Mouse (Mus musculus) thymus, postnatal 0 days (tissue): ENCODE data around the gene Rgs3. TPM values are rescaled to one million over a fixed set of nuclear protein-coding genes. Genes with fewer than 3 reads are reported as not detected.

Source experiments
- DNase-seq: peaks from one replicate; pipeline ENCODE4 v3.0.0-alpha.2; 2015; ENCODE audit warnings: low spot score
- polyA plus RNA-seq: library from polyadenylated mRNA; unstranded; fragments of >200 nt; fragmentation: Nextera tagmentation; extraction: Ambion mirVana; gene quantifications from 2 replicates; pipeline ENCODE4 v1.2.1, GENCODE M21; 2015

Rgs3 gene
- polyA plus RNA-seq, result 14.7 and 18.0 TPM in 2 replicates

- DNase-seq, result no peak
Observed at GRCm38 (mm10) chr4:62559797-62560329, at the start of gene Rgs3. Gene Rgs3 (plus strand): TSS chr4:62559847.

GRCm38 (mm10) chr4:62509946-62510345 is 49.7 kb upstream of the Rgs3 start:
- no peak for DNase-seq

DNA sequence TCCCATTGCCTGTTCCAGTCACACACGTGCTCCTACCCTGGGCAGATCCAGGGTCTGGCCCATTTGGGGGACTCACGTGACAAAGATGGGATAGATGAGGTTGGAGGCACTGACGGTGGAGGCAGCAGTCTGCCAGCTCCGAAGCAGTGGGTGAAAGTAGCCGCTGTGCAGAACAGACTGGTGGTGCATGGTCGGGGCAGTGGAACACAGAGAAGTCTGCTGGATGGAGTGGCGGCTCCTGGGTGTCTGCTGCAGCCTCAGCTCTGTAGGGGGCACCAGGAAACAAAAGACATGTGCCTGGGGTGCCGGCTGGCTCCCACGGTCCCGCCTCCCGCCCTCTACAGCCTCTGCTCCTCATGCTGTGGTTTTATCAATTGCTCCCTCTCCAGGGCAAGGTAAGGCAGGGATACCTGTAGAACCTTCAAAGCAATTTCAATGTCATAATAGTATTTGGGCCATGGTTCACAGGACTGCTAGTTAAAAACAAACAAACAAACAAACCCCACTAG is 45.6 kb upstream of the Rgs3 start:
- no peak for DNase-seq

- DNase-seq, result no peak
Observed at GRCm38 (mm10) chr4:62514995-62515394, 44.7 kb upstream of the Rgs3 start.

GRCm38 (mm10) chr4:62515490-62515889 is 44.2 kb upstream of the Rgs3 start:
- DNase-seq, result no peak

- DNase-seq, result no peak
Observed at GRCm38 (mm10) chr4:62516079-62516478, 43.6 kb upstream of the Rgs3 start.

DNA sequence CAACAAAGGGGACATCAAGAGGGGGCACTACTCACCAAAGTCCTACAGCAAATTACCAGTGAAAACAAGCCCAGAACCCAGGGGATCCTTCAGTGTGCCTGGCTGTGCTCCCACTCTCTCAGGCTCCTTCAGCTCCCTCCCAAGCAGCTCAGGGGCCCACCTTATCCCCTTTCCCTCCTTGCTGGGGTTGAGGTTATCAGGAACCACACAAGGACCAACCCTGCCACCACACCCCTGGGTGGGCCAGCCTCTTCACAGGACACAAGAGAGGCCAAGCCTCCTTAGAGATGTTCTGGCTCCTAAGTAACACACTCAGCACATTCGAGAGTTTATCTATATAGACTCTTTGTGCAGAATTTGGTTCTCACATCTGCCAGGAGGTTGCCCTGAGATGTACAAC is 43.1 kb upstream of the Rgs3 start:
- DNase-seq, result no peak

DNA sequence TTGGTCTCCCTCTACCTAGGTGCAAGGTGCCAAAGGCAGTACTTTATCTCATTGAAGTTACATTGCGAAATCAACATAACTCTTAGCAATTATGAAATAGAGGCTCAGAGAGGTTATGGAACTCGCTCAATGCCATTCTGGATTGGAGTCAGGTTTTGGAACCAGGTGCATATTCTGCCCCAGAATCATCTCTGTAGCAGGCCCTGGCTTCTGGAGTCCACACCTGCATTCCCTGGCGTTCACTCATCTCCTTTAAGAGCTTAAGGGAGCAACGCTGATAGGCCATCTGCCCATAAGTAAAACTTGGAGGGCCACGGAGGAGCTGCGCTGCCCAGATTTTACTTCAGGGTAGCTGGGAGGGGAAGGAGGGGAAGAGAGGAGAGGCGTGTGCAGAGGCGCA is 42.6 kb upstream of the Rgs3 start:
- DNase-seq, result no peak

DNA sequence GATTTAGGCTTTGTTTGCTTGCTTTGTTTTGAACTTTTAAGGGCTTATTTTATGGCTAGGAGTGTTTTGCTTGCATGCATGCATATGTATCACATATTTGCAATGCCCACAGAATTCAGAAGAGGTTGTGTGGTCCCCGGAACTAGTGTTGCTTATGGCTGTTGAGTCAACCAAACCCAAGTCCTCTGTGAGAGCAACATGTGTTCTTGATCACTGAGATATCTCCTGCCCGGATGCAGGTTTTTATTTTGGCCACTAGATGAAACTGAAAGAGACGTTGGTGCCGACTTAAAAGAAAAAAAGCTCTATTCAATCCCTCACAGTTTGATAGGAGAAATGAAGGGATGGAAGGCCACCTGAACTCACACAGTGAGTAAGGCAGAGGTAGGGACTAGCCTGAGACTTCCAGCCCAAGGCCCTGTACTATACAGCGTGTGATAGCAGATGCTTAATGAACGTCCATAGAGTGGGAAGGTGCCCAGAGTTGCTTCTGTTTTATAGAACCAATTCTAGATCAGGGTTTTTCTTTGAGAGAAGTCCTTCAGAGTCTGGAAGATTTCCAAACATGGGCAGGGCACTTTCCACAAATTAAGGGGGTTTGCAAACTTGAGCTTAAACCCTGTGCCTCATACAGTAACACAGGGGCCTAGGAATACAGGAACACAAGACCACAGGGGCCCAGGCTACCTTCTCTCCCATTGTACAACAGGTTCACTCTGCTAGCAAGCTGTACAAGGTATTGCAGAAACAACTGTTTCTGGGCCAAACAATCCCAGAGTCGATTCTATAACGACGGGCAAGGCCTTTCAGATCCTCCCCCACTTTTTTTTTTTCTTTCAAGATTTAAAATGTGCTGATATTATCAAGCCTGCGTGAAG is 41.9 kb upstream of the Rgs3 start:
- DNase-seq, result no peak

DNA sequence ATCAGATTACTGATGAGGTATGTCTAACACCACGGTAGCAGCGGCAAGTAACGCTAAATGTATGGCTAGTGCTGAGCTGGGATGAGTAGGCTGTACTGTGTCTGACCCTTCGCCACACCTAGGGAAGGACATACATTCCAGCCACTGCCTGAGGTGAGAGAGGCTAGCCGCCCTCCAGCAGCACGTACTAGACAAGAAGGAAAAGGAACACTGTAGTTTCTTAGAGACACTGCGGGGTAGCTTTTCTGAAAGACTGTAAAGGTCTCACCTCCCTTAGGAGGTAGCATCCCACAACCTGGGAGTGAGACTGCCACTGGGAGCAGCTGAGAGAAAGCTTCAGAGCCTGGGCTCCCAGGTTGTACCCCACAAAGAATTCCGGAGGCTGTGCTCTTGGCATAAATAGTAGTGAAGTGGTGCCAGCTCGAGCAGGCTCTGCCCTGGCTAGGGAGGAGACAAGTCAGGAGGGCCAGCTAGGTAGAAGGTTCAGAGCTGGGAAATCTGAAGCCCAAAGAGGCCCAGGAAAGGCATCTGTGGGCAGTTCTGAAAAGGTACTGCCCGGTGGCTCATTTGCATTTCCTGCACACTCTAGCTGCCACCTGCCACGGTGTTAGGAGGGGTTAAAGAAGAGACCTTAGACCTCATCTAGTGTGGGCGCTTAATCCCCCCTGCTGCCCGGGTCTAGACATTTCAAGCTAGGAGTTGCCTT is 41.1 kb upstream of the Rgs3 start:
- DNase-seq, result peak; percentile 27

- DNase-seq, result no peak
Observed at GRCm38 (mm10) chr4:62519122-62519848, 40.4 kb upstream of the Rgs3 start.

- DNase-seq, result peak; percentile 75
Observed at GRCm38 (mm10) chr4:62519849-62520233, 39.8 kb upstream of the Rgs3 start, which contains the start of gene Alad. Gene Alad (minus strand): TSS chr4:62519918.

DNA sequence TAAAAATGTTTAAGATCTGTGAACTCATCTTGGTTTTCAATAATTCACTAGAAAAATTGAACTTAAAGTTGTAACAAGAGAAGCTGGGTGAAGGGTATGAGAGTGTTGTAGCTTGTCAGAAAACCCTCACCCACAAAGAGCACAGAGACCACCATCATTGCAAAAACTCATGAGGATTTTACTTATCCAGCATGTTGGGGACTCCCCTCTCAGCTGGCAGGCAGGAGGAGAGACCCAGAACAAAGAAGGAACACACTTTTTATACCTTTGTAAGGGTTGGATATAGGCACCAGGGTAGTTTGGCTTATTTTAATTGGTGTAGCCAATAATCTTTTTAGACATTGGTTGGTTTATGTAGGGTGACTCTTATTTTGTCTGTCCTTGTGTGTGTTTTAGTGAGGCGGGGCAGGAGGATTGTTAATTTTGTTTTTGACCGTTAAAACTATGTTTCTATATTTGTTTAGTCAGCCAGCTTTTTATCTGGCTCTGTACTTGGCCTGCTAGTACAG is 38.7 kb upstream of the Rgs3 start:
- no peak for DNase-seq

DNA sequence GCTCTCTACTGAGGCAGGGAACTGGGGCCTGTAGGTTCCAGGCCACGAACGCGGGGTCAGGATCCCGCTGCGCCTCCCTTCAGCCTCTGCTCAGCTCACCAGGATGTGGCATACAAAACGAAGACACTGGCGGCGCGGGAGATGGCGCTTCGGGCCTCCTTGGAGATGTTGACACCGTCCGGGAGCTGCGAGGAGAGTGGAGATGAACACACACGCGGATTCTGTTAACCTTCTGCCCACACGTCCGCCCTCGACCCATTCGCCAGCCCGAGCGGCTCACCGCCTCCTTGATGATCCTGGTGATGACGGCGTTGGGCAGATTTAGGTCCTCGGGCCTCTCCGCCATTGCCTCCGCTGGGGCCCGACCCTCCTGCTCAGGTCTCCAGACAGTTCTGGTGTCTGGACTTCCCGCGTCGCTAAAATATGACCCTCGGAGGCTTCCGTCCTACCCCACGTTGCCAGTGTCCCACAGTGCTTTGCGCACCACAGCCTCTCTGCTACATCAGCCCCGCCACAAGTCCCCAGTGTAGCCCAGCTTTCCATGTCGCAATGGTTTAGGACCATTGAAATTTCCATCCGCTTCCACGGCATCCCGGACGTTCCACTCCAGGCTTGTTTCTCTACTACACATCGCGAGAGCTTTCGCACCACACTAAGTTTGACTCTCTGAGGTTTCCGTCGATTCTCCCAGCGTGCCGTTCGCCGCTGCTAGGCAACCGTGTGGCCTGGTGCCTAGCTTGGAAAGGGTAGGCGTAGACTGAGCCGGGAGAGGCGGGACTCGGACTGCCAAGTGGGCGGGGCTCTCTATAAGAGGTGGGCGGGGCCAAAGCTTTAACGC is 34.8 kb upstream of the Rgs3 start, which contains the start of the genes Pole3 and 4933430I17Rik:
Pole3 (minus strand) TSS at position 418 of the 838 bp plus-strand sequence.
4933430I17Rik (plus strand) TSS at position 719 of the 838 bp plus-strand sequence.
- DNase-seq, result peak; percentile 98

GRCm38 (mm10) chr4:62525489-62525811 is 34.2 kb upstream of the Rgs3 start:
- no peak for DNase-seq

GRCm38 (mm10) chr4:62526256-62526655 is 33.4 kb upstream of the Rgs3 start:
- DNase-seq, result no peak

DNA sequence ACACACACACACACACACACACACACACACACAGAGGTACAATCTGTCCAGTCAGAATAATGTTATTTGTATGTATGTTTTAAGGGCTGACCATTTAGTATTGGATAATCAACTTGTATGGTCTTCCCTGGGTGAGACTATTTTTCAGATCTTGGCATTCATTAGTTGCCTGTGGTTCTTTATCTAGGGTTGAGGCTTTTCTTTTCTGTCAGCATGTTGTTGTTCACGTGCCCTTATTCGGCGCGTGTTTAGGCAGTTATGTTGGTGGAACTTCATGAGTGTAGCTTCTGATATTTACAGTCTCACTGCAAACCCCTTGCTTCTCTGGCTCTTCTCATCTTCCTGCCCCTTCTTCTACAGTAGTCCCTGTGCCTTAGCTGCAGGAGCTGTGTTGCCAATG is 32.0 kb upstream of the Rgs3 start:
- no peak for DNase-seq

DNA sequence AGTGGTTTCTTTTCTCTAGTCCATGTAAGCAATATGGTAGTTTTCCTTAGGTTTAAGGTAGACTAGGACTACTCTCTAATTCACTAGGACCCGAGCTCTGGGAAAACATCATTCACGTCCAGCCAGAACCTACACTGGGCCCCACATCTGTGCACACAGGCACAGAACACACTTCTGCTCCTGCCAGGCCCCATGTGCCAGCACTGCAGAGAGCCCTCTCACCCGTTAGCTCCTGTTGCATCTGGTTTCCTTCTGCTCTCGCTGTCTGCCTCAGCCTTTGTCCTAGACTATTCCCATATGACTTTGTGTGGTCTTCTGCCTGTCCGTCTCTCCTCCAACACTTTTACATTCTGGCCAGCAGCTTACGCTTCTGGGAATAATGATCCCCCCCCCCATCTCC is 25.9 kb upstream of the Rgs3 start:
- no peak for DNase-seq

DNA sequence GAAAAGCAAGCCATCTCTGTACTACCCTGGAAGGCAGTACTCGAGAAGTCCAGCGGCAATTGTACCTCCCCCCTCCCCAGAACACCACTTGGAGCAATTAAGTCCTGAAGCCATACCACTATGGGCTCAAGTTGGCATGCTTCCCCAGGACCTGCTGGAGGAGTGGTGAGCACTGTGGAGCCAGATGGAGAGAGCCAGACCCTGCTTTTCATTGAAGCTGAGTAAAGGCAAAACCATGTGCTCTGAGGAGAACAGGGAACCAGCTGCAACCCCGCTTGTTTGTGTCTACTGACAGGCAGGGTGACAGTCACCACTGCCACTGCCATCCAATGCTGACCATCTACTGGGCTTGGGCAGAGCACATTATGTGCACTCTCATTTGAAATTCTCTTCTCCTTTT is 17.8 kb upstream of the Rgs3 start:
- no peak for DNase-seq

- DNase-seq, result no peak
Observed at GRCm38 (mm10) chr4:62543782-62544181, 15.9 kb upstream of the Rgs3 start.
